Mouse (Mus musculus): Measurements from ENCODE around the gene Il15.
A peak's percentile ranks its signal among the peaks of the same experiment; 100 is the strongest.

Gene Il15

GRCm38 (mm10) chr8:82402686-82403330 lies at the start of gene Il15:
TSS of gene Il15 (minus strand) at chr8:82403222.
- DNase-seq (ENCODE audit: low spot score) = peak; percentile 79

GRCm38 (mm10) chr8:82444897-82445296 lies 41.9 kb upstream of the Il15 start:
- DNase-seq (ENCODE audit: low spot score) = no peak

GRCm38 (mm10) chr8:82416587-82417340 lies 13.7 kb upstream of the Il15 start:
- no peak for DNase-seq (ENCODE audit: low spot score)

DNA sequence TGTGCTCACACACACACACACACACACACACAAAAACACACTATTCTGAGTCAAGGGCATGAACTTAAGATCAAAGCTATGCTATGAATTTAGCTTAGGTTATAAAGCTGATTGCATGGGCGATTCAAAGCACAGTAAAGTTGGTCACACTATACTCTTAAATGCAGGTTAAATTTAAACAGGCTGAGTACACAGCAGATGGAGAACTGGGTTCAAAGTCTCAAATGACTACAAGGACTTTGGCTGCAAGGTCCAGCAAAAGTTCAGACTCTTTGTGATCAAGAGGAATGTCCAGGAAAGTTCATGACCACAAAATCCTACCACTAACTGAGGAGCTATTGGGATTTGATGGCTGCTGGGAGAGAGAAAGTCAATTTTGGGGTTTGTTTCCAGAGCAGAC lies 12.5 kb upstream of the Il15 start:
- DNase-seq (ENCODE audit: low spot score) = no peak

GRCm38 (mm10) chr8:82410135-82410534 lies 7.1 kb upstream of the Il15 start:
- DNase-seq (ENCODE audit: low spot score) = no peak

DNA sequence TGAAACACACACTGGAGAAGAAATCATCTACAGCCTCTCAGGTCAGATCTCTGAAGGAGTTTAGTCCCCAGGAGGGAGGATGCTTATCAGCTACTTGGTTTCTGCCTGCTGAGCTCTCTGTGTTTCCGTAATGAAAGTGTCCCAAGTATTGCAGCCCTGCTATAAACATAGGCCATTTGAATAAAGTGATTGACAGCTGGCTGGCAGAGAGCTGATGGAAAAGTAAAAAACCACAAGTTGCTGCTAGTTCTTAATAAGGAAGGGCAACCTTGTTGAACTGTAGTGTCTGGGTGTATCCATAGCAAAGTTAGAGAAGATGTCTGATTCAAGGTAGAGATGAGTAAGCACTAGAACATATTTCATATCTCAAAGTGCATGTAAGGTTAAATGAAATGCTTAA lies 4.0 kb upstream of the Il15 start:
- DNase-seq (ENCODE audit: low spot score) = no peak

GRCm38 (mm10) chr8:82404068-82404467 lies 1.0 kb upstream of the Il15 start:
- no peak for DNase-seq (ENCODE audit: low spot score)

DNA sequence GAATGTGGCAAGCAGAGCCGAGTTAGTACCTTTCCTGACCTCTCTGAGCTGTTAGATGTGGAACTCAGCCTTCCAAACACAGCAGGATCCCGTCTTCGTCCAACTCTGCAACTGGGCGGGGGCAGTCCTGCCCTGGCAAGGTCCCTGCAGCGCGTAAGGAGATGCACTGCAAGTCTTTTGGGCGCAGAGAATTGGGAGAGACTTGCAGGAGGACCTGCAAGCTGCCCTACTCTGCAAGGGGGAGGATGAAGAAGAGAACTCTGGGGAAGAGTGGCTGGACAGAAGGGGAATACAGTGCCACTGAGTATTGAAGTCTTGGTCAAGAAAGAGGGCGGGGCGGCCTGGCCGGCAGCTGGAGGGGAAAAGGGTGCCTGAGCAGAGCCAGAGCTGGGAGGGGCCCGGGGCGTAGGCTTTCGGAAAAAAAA lies 749 bp downstream of the Il15 start:
- peak; percentile 79 for DNase-seq (ENCODE audit: low spot score)

GRCm38 (mm10) chr8:82401490-82401889 lies 1.5 kb downstream of the Il15 start:
- DNase-seq (ENCODE audit: low spot score) = no peak

DNA sequence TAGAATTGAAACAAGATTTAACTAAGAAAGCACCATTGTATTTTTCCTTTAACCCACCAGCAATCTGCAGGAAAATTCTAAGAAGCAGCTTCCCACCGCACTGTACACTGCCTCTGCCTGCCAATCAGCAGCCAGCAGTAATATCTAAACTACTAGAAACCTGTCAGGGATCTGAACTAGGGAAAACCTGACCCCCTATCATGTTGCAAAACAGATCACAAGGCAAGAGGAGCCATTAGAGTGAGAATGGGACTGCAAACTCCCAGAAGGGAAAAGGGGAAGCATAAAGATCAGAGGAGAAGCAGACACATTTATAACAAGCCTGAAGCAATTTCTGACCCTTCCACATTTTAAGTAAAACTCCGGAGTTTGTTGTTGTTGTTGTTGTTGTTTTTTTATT lies 2.0 kb downstream of the Il15 start:
- no peak for DNase-seq (ENCODE audit: low spot score)

GRCm38 (mm10) chr8:82400376-82400775 lies 2.6 kb downstream of the Il15 start:
- no peak for DNase-seq (ENCODE audit: low spot score)

DNA sequence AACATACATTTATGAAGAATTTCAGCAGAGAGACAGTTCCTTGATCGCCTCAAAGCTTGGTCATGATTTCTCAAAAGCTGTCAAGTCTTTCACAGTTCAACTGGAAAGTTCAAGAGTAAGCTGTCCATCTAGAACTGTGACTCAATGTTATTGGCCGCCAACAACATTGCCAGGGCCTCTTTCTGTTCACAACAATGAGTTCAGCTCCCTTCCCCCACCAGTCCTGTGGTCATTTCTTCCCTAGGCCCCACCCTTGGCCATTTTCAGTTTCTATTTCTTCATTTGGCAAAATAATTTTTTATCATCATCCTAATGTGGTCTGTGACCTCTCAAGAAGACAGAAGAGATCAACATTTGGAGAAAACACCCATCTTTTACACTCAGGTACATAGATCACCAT lies 4.5 kb downstream of the Il15 start:
- no peak for DNase-seq (ENCODE audit: low spot score)

DNA sequence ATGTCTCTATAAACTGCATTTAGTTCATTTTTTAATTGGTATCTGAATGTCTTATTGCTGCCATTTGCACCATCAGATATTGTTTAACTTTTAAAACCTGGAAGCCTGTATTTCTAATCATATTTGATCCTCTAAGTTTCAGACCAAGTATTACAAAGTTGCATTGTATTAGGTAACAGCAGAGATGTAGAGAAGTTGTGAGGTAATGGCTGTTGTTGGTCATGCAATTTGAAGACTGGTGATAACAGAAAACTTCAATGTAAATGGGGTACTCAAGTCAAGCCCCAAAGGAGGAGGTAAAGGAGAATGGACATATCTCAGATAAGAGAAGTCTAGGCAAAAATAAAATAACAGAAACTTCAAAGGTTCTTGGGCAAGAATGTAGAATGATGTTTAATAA lies 11.8 kb downstream of the Il15 start:
- DNase-seq (ENCODE audit: low spot score) = no peak

- DNase-seq (ENCODE audit: low spot score) = no peak
These were observed 14.6 kb downstream of the Il15 start for GRCm38 (mm10) chr8:82388356-82388902.

DNA sequence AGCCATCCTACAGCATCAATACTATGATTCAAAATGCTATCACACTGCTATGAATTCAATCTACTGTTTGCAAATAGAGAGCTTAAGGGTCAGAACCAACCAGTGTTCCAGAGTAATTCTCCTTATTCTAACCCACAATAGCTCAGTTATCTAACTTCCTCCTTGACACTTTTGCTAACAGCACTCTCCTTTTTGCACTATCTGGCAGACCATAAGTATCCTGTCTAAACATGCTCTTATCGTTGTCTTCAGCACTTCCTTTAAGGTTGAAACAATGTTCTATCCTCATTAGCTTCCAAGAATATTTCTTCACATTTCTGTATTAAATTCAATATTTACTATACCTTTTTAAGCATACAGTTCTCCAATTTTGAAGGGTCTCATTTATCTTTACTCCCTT lies 15.4 kb downstream of the Il15 start:
- no peak for DNase-seq (ENCODE audit: low spot score)

GRCm38 (mm10) chr8:82385867-82386266 lies 17.2 kb downstream of the Il15 start:
- no peak for DNase-seq (ENCODE audit: low spot score)

DNA sequence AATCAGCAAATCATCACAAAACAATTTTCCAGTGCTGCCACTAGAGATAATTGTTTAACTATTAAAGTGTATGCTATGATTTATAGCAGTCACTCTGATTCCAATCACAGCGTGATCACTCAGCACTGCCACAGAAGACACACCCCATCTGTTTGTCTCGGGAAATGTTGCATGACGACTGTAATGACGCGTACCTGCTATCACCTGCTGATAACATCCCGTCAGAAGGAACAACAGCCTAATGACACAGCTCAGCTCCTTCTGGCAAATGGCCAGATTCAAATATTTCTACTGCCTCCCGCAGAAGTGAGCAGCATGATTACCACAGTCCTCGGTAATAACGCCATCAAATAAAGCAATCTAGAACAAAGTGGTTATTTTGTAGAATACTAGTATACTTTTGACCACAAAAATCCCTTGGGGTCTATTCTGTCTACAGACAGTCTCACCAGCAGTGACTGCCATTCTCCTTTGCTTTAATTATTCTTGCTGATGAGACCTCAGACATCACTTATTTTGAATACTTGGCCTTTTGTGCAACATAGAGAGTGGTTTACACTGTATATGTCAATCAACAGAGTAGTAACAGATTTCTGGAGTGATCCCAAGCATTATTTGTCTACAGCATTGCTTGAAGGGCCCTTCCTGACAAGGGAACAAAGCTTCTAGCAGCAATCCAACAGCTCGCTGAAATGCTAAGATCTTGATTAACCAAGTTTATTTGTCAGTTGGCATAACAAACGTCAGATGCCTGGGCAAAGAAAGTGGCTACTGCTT lies 18.4 kb downstream of the Il15 start:
- no peak for DNase-seq (ENCODE audit: low spot score)

- DNase-seq (ENCODE audit: low spot score) = no peak
These were observed 19.7 kb downstream of the Il15 start for GRCm38 (mm10) chr8:82383346-82383745.

DNA sequence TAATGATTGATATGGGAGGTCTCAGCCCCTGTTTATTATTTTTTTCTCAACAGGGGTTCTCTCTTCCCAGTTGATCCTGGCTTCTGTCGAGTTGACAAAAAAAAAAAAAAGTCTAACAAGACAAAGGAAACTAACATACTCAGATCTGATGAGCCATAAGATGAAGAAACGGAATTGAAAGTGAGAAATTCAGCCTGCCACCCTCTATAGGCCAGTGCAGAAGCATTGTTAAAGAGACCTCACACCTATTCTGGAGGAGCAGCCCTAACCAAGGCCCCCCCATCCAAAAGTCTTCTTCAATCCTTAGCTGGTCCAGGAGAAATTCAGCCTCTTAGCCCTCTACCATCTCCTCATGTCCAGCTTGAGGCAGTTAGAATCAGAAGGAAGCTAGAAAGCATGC lies 20.7 kb downstream of the Il15 start:
- DNase-seq (ENCODE audit: low spot score) = no peak

DNA sequence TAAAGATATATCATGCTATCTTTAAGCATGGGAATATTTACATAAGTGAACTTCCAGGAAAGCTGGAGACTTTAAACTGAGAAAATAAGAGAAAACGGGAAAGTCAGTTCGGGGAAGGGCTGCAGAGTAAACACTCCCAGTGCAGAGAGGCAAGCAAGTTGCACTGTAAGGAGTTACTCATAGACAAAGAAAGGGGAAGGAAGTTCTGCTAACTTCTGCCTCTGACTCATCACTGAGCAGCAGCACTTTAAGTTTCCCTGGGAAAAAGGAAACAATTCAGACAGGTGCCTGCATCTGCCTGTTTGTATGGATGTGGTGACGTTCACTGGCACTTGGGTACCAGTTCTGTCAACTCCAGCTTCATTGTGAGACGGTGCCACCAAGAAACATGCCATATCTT lies 28.6 kb downstream of the Il15 start:
- no peak for DNase-seq (ENCODE audit: low spot score)

DNA sequence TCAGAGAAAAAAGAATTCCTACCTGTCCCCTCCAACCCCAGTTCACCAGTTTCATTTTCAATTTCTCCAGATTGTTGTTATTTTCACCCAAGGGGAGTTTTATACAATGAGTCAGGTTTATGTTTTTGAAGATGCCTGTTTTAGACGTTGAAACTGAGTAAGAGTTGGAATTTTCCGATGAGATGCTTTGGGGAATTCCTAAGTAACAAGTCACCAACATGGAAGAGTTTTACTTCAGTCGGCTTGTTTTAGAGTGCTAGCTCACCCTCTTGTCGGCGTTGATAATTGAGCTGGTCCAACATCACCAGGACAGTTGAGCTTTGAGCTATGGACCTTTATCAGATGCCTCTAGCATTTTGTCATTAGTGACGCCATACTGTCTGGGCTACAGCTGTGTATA lies 30.2 kb downstream of the Il15 start:
- DNase-seq (ENCODE audit: low spot score) = no peak

DNA sequence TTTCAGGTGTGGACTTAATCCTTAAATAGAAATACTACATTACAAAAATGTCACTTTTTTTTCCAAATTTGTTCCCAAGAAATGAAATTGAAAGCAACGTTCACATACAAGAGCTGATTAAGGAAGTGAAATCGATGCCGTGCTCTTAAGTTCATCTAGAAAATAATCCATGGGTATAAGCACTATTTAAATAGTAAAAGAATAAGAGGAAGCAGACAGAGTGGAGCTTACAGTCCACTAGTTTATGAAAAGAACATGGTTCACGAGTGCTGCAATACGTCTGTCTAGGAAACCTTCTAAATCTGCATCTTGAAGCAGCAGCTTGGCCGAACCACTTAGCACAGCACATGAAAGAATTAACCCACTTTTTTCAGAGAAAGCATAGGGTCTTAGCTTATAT lies 32.4 kb downstream of the Il15 start:
- DNase-seq (ENCODE audit: low spot score) = no peak

- DNase-seq (ENCODE audit: low spot score) = no peak
These were observed 42.0 kb downstream of the Il15 start for GRCm38 (mm10) chr8:82361061-82361460.

Measured in testis, postnatal 10 days (tissue).